Mouse (Mus musculus): ENCODE measurements around the gene Mdga2. TPM values are rescaled to one million over a fixed set of nuclear protein-coding genes. Genes with fewer than 3 reads are reported as not detected.

Gene Mdga2
- polyA plus RNA-seq (2015; fragmentation: Nextera tagmentation; extraction: Ambion mirVana): 0.07 TPM in 1 of 2 replicates, not detected in the other

- Histone ChIP-seq H3K9me3 (replicated peaks) (no peaks in the 10 kb centered on the region), H3K4me2 (peak within 1 kb of the TSS; percentile 55), H3K9ac (no peak within 1 kb of the TSS), H3K4me1 (replicated peaks) (no peaks in the 10 kb centered on the region), H3K27me3 (peaks cover 46% of the 10 kb centered on the region), H3K27ac (replicated peaks) (no peak within 1 kb of the TSS), H3K4me3 (replicated peaks) (peak within 1 kb of the TSS; percentile 28), H3K36me3 (replicated peaks) (no peaks in the 10 kb centered on the region)
- WGBS (ENCODE audit: insufficient replicate concordance): under 1% methylated on average over 61 of the region's 61 CpGs
- no peak for ATAC-seq (ENCODE audit: insufficient read depth)
These were observed at the start of gene Mdga2 for GRCm38 (mm10) chr12:67222221-67223025. TSS of gene Mdga2 (minus strand) at chr12:67222549.

GRCm38 (mm10) chr12:67267409-67267808 is 45.1 kb upstream of the Mdga2 start:
- H3K9me3 ChIP-seq (replicated peaks): no peaks in the 10 kb centered on the region
- H3K4me1 ChIP-seq (replicated peaks): no peaks in the 10 kb centered on the region
- H3K27ac ChIP-seq (replicated peaks): no peak overlapping the region
- no peak overlapping the region for H3K4me3 ChIP-seq (replicated peaks)
- no peak overlapping the region for H3K4me2 ChIP-seq
- H3K9ac ChIP-seq: no peak overlapping the region
- H3K27me3 ChIP-seq: no peaks in the 10 kb centered on the region
- 51% methylated on average over 1 of the region's 1 CpGs for WGBS (ENCODE audit: insufficient replicate concordance)
- H3K36me3 ChIP-seq (replicated peaks): no peaks in the 10 kb centered on the region
- no peak for ATAC-seq (ENCODE audit: insufficient read depth)

GRCm38 (mm10) chr12:67223530-67223929 is 1.2 kb upstream of the Mdga2 start:
- 21% methylated on average over 1 of the region's 1 CpGs for WGBS (ENCODE audit: insufficient replicate concordance)
- Histone ChIP-seq H3K4me1 (replicated peaks) (no peaks in the 10 kb centered on the region), H3K9me3 (replicated peaks) (no peaks in the 10 kb centered on the region), H3K27me3 (peaks cover 46% of the 10 kb centered on the region), H3K27ac (replicated peaks) (no peak overlapping the region), H3K36me3 (replicated peaks) (no peaks in the 10 kb centered on the region), H3K4me2 (no peak overlapping the region), H3K4me3 (replicated peaks) (no peak overlapping the region), H3K9ac (no peak overlapping the region)
- ATAC-seq (ENCODE audit: insufficient read depth): no peak

- Histone ChIP-seq H3K4me1 (replicated peaks) (no peaks in the 10 kb centered on the region), H3K4me2 (peak overlapping the region; percentile 55), H3K9me3 (replicated peaks) (no peaks in the 10 kb centered on the region), H3K36me3 (replicated peaks) (no peaks in the 10 kb centered on the region), H3K27me3 (peaks cover 46% of the 10 kb centered on the region), H3K27ac (replicated peaks) (no peak overlapping the region), H3K9ac (no peak overlapping the region), H3K4me3 (replicated peaks) (peak overlapping the region; percentile 28)
- WGBS (ENCODE audit: insufficient replicate concordance): under 1% methylated on average over 78 of the region's 78 CpGs
- ATAC-seq (ENCODE audit: insufficient read depth): no peak
These were observed 774 bp downstream of the Mdga2 start for GRCm38 (mm10) chr12:67221329-67222220.

- no peak overlapping the region for H3K9ac ChIP-seq
- peak overlapping the region; percentile 55 for H3K4me2 ChIP-seq
- H3K36me3 ChIP-seq (replicated peaks): no peaks in the 10 kb centered on the region
- ATAC-seq (ENCODE audit: insufficient read depth): no peak
- under 1% methylated on average over 43 of the region's 43 CpGs for WGBS (ENCODE audit: insufficient replicate concordance)
- H3K9me3 ChIP-seq (replicated peaks): no peaks in the 10 kb centered on the region
- H3K4me1 ChIP-seq (replicated peaks): no peaks in the 10 kb centered on the region
- peaks cover 46% of the 10 kb centered on the region for H3K27me3 ChIP-seq
- no peak overlapping the region for H3K27ac ChIP-seq (replicated peaks)
- H3K4me3 ChIP-seq (replicated peaks): no peak overlapping the region
These were observed 1.6 kb downstream of the Mdga2 start for GRCm38 (mm10) chr12:67220641-67221231.

- ATAC-seq (ENCODE audit: insufficient read depth): no peak
- H3K27me3 ChIP-seq: peaks cover 46% of the 10 kb centered on the region
- no peak overlapping the region for H3K4me2 ChIP-seq
- WGBS (ENCODE audit: insufficient replicate concordance): 6% methylated on average over 6 of the region's 6 CpGs
- no peak overlapping the region for H3K9ac ChIP-seq
- no peaks in the 10 kb centered on the region for H3K9me3 ChIP-seq (replicated peaks)
- H3K4me3 ChIP-seq (replicated peaks): no peak overlapping the region
- no peaks in the 10 kb centered on the region for H3K36me3 ChIP-seq (replicated peaks)
- H3K4me1 ChIP-seq (replicated peaks): no peaks in the 10 kb centered on the region
- H3K27ac ChIP-seq (replicated peaks): no peak overlapping the region
These were observed 2.3 kb downstream of the Mdga2 start for GRCm38 (mm10) chr12:67220041-67220440.

GRCm38 (mm10) chr12:67219564-67219963 is 2.8 kb downstream of the Mdga2 start:
- H3K27me3 ChIP-seq: peaks cover 46% of the 10 kb centered on the region
- H3K4me3 ChIP-seq (replicated peaks): no peak overlapping the region
- H3K4me1 ChIP-seq (replicated peaks): no peaks in the 10 kb centered on the region
- H3K36me3 ChIP-seq (replicated peaks): no peaks in the 10 kb centered on the region
- no peak overlapping the region for H3K4me2 ChIP-seq
- H3K9me3 ChIP-seq (replicated peaks): no peaks in the 10 kb centered on the region
- H3K9ac ChIP-seq: no peak overlapping the region
- H3K27ac ChIP-seq (replicated peaks): no peak overlapping the region
- ATAC-seq (ENCODE audit: insufficient read depth): no peak
- WGBS (ENCODE audit: insufficient replicate concordance): 12% methylated on average over 5 of the region's 5 CpGs

GRCm38 (mm10) chr12:67212801-67213200 is 9.5 kb downstream of the Mdga2 start:
- Histone ChIP-seq H3K9ac (no peak overlapping the region), H3K4me1 (replicated peaks) (no peaks in the 10 kb centered on the region), H3K4me2 (no peak overlapping the region)

GRCm38 (mm10) chr12:67178155-67178554 is 44.2 kb downstream of the Mdga2 start:
- no peak for ATAC-seq (ENCODE audit: insufficient read depth)
- 80% methylated on average over 1 of the region's 1 CpGs for WGBS (ENCODE audit: insufficient replicate concordance)
- Histone ChIP-seq H3K4me2 (no peak overlapping the region), H3K4me1 (replicated peaks) (no peaks in the 10 kb centered on the region), H3K9ac (no peak overlapping the region), H3K4me3 (replicated peaks) (no peak overlapping the region), H3K9me3 (replicated peaks) (no peaks in the 10 kb centered on the region), H3K27ac (replicated peaks) (no peak overlapping the region), H3K27me3 (no peaks in the 10 kb centered on the region), H3K36me3 (replicated peaks) (no peaks in the 10 kb centered on the region)

More at GRCm38 (mm10) chr12:67212801-67213200, 9.5 kb downstream of the Mdga2 start:
- H3K27ac ChIP-seq (replicated peaks): no peak overlapping the region
- no peaks in the 10 kb centered on the region for H3K36me3 ChIP-seq (replicated peaks)
- H3K27me3 ChIP-seq: no peaks in the 10 kb centered on the region
- no peaks in the 10 kb centered on the region for H3K9me3 ChIP-seq (replicated peaks)
- H3K4me3 ChIP-seq (replicated peaks): no peak overlapping the region
- 58% methylated on average over 2 of the region's 2 CpGs for WGBS (ENCODE audit: insufficient replicate concordance)
- no peak for ATAC-seq (ENCODE audit: insufficient read depth)

GRCm38 (mm10) chr12:67156569-67157237 is 65.6 kb downstream of the Mdga2 start:
- no peak for ATAC-seq (ENCODE audit: insufficient read depth)
- WGBS (ENCODE audit: insufficient replicate concordance): 69% methylated on average over 8 of the region's 8 CpGs
- H3K9ac ChIP-seq: no peak overlapping the region

More at GRCm38 (mm10) chr12:67156569-67157237, 65.6 kb downstream of the Mdga2 start:
- Histone ChIP-seq H3K4me1 (replicated peaks) (no peaks in the 10 kb centered on the region), H3K36me3 (replicated peaks) (no peaks in the 10 kb centered on the region), H3K4me2 (no peak overlapping the region), H3K9me3 (replicated peaks) (no peaks in the 10 kb centered on the region), H3K4me3 (replicated peaks) (no peak overlapping the region), H3K27ac (replicated peaks) (no peak overlapping the region), H3K27me3 (no peaks in the 10 kb centered on the region)

Measured in liver, embryonic 15.5 days (tissue).